Mouse (Mus musculus) midbrain, embryonic 14.5 days (tissue): ENCODE results near the gene Eps15l1. TPM values are rescaled to one million over a fixed set of nuclear protein-coding genes. Genes with fewer than 3 reads are reported as not detected.

Experiments used
- ATAC-seq: fragments of 200-750 bp; cut with Nextera tagmentation; 2 replicates; pipeline ENCODE4 v1.8.0; 2017; ENCODE audit warnings: moderate number of reproducible peaks, moderate library complexity; ENCODE audit not compliant: low FRiP score, low TSS enrichment
- DNase-seq: peaks from one replicate; pipeline ENCODE4 v3.0.0-alpha.2; 2015
- H3K27ac ChIP-seq: fragments of 300-500 bp; sonication (generic); replicated peaks from 2 replicates; pipeline ENCODE4 v1.5.1; 2014; ENCODE audit warnings: mild to moderate bottlenecking, low read depth, low read length, moderate library complexity
- H3K27me3 ChIP-seq: fragments of 300-500 bp; sonication (generic); 2 replicates; pipeline ENCODE4 v1.6.1; 2014; ENCODE audit warnings: low read length, control low read depth, mixed read lengths; ENCODE audit not compliant: control insufficient read depth, insufficient read depth
- H3K36me3 ChIP-seq: fragments of 300-500 bp; sonication (generic); 2 replicates; pipeline ENCODE4 v1.6.1; 2014; ENCODE audit warnings: low read length, control low read depth; ENCODE audit not compliant: control insufficient read depth, insufficient read depth
- H3K4me1 ChIP-seq: fragments of 300-500 bp; sonication (generic); 2 replicates; pipeline ENCODE4 v1.6.1; 2014; ENCODE audit warnings: mild to moderate bottlenecking, antibody characterized with exemption, low read length, control low read depth; ENCODE audit not compliant: control insufficient read depth, insufficient read depth
- H3K4me2 ChIP-seq: fragments of 300-500 bp; sonication (generic); 2 replicates; pipeline ENCODE4 v1.6.1; 2014; ENCODE audit warnings: mild to moderate bottlenecking, low read length, moderate library complexity
- H3K4me3 ChIP-seq: fragments of 300-500 bp; sonication (generic); replicated peaks from 2 replicates; pipeline ENCODE4 v1.5.1; 2014; ENCODE audit warnings: low read depth, low read length
- H3K9ac ChIP-seq: fragments of 300-500 bp; sonication (generic); replicated peaks from 2 replicates; pipeline ENCODE4 v1.6.1; 2014; ENCODE audit warnings: mild to moderate bottlenecking, low read length, moderate library complexity
- H3K9me3 ChIP-seq: fragments of 300-500 bp; sonication (generic); 2 replicates; pipeline ENCODE4 v1.6.1; 2016; ENCODE audit warnings: low read length, control low read depth, mixed read lengths; ENCODE audit not compliant: control insufficient read depth
- WGBS: fragments of 180-500 bp; shearing (Covaris S2); extraction: QIAGEN DNeasy Blood & Tissue Kit; methylation state at CpG from one replicate; pipeline ENCODE4 v1.1.7; 2014; 5-methylcytosine and 5-hydroxymethylcytosine counted together
- microRNA-seq: library from miRNA; unstranded; fragments of <30 nt; microRNA quantifications from one replicate; pipeline ENCODE4, GENCODE M21; 2016
- polyA plus RNA-seq: library from polyadenylated mRNA; unstranded; fragments of >200 nt; fragmentation: Nextera tagmentation; extraction: Ambion mirVana; gene quantifications from 2 replicates; pipeline ENCODE4 v1.2.1, GENCODE M21; 2014

Eps15l1 gene
- polyA plus RNA-seq, 1 experiment from 2014 or later, result 72.5 TPM

DNA sequence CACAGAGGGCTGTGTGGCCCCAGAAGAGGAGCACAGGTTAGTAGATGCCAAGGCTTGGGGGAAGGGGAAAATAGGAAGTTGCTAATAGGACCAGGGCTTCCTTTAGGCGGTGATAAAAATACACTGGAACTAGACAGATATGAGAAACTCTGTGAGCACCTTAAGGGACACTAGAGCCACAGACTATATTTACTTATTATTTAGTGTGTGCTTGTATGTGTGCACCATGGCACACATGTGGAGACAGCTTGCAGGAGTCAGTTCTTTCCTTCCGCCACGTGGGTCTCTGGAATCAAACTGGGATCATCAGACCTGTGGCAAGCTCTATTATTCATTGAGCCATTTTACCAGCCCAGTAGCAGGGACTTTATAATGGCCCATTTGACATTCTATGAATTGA lies 126.1 kb downstream of the Eps15l1 start:
- H3K4me2 ChIP-seq, result no peak overlapping the region
- H3K27ac ChIP-seq, result no peak overlapping the region
- H3K27me3 ChIP-seq, result no peaks in the 10 kb centered on the region
- no peaks in the 10 kb centered on the region for H3K9me3 ChIP-seq
- H3K9ac ChIP-seq, result no peak overlapping the region
- H3K4me3 ChIP-seq, result no peak overlapping the region
- H3K36me3 ChIP-seq, result no peaks in the 10 kb centered on the region
- 76% methylated on average over 3 of the region's 3 CpGs for WGBS
- no peak for DNase-seq
- no peaks in the 10 kb centered on the region for H3K4me1 ChIP-seq
- no peak for ATAC-seq

GRCm38 (mm10) chr8:72293309-72293708 lies 128.0 kb downstream of the Eps15l1 start:
- ATAC-seq, result no peak
- no peak for DNase-seq
- no peaks in the 10 kb centered on the region for H3K4me1 ChIP-seq
- H3K27ac ChIP-seq, result no peak overlapping the region
- no peak overlapping the region for H3K9ac ChIP-seq
- no peaks in the 10 kb centered on the region for H3K36me3 ChIP-seq
- no peak overlapping the region for H3K4me2 ChIP-seq
- H3K4me3 ChIP-seq, result no peak overlapping the region
- no peaks in the 10 kb centered on the region for H3K9me3 ChIP-seq
- no peaks in the 10 kb centered on the region for H3K27me3 ChIP-seq

DNA sequence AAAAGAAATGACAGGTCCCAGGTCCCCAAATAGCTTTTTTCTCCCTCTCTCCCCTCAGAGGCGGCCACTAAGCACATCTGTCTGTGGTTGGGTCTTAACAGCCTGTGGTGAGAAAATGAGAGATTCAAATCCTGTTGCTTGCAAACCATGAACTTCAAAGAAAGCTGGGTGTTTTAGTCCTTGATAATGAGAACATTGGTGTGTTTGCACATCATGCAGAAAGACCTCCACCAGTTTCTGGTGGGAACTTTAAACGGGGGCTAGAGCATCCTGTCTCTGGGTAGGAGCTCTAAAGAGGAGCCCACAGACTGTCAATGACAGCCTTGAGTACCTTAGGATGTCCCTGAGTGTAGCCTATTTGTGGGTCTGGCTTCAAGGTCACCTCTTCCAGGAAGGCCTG lies 130.2 kb downstream of the Eps15l1 start:
- 85% methylated on average over 2 of the region's 2 CpGs for WGBS
- Histone ChIP-seq H3K27me3 (no peaks in the 10 kb centered on the region), H3K9me3 (no peaks in the 10 kb centered on the region), H3K36me3 (no peaks in the 10 kb centered on the region), H3K27ac (no peak overlapping the region), H3K4me1 (no peaks in the 10 kb centered on the region), H3K4me3 (no peak overlapping the region), H3K9ac (no peak overlapping the region), H3K4me2 (no peak overlapping the region)
- ATAC-seq, result no peak
- DNase-seq, result no peak

Small RNAs within 50 kb of the gene (microRNA-seq; reads per million reads assigned to microRNA genes)
- gene Mir7068, result 1.8 reads per million, percentile 8 among the genes with 10 or more reads in this experiment

Other genes with a start within 250 kb of the Eps15l1 start
- not detected in 2 replicates for gene Hsh2d, start 231.8 kb downstream of the Eps15l1 start, polyA plus RNA-seq
- not detected in 2 replicates for gene Cib3, start 208.6 kb downstream of the Eps15l1 start, polyA plus RNA-seq
- not detected in 2 replicates for gene Gm11034, start 207.8 kb downstream of the Eps15l1 start, polyA plus RNA-seq
- gene Fam32a, start 201.7 kb downstream of the Eps15l1 start, polyA plus RNA-seq, result 62.4 and 74.6 TPM in 2 replicates
- gene Ap1m1, start 181.4 kb downstream of the Eps15l1 start, polyA plus RNA-seq, result 235 and 260 TPM in 2 replicates
- 13.6 and 18.2 TPM in 2 replicates for gene Gm10282, start 116.2 kb downstream of the Eps15l1 start, polyA plus RNA-seq
- gene Klf2, start 102.4 kb downstream of the Eps15l1 start, polyA plus RNA-seq, result 3.1 and 5.7 TPM in 2 replicates
- gene Calr3, start 22.4 kb upstream of the Eps15l1 start, polyA plus RNA-seq, result 0.86 and 1.1 TPM in 2 replicates
- gene 1700030K09Rik, start 22.4 kb upstream of the Eps15l1 start, polyA plus RNA-seq, result 12.6 and 17.0 TPM in 2 replicates
- gene Cherp, start 53.8 kb upstream of the Eps15l1 start, polyA plus RNA-seq, result 41.5 and 54.3 TPM in 2 replicates
- 9.7 and 10.0 TPM in 2 replicates for gene Slc35e1, start 71.2 kb upstream of the Eps15l1 start, polyA plus RNA-seq
- gene Med26, start 126.8 kb upstream of the Eps15l1 start, polyA plus RNA-seq, result 14.3 and 16.4 TPM in 2 replicates
- gene Smim7, start 149.6 kb upstream of the Eps15l1 start, polyA plus RNA-seq, result 142 and 150 TPM in 2 replicates
- gene Tmem38a, start 150.6 kb upstream of the Eps15l1 start, polyA plus RNA-seq, result 21.1 and 21.5 TPM in 2 replicates
- gene Nwd1, start 225.3 kb upstream of the Eps15l1 start, polyA plus RNA-seq, result 1.00 and 1.1 TPM in 2 replicates